In the genomic region with DNA sequence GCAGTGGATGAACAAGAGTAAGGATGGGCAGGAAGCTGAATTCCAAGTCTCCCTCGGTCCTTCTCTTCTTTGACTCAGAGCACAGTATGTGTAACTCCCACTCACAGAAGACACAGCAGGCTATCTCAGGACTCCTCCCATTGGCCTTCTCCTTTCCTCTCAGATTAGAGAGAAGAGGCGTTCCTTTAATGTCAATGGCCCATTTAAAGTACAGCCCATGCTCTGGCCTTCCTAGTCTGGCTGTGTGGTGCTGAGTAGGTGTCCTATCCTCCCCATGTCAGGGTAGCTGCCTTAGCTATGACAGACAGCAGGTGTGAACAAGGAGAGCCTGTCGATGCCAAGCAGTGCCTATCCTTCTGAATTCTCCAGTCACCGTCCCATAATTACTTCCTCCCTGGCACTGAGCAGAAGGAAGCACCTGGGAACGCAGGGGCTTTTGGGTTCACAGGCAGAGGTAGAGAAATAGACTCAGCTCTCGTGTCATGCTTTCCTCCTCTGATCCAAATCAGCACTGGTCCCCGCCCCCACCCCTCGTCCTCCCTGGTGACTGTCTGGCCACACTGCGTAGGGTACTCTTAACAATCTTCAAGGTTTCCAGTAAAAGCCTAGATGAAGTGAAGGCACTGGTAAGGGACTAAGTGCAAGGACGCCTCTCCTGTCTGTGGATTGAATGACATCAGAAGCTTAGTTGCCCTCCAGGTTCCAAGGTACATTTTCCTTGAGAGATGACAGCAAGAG, we compare ENCODE assay signal across 13 mouse cellular contexts.
DNase-seq lines count a peak whose midpoint lies in the region; ATAC-seq lines count a peak whose summit lies in the region.
"Had no signal": no experiment of that assay in that cellular context is flagged by ENCODE, and none has a peak within 500 bp of the region (broad histone marks: within the 10 kb centered on the region; RNA-seq: fewer than 3 reads in every experiment).

No protein-coding gene starts in this region.

- H3K4me1 ChIP-seq in heart, embryonic 10.5 days = peaks cover 57% of the 10 kb centered on the region
- H3K4me1 ChIP-seq in embryonic facial prominence, embryonic 10.5 days = peaks cover 54% of the 10 kb centered on the region
- H3K4me1 ChIP-seq in hindbrain, embryonic 11.5 days (replicated peaks; ENCODE audit: control insufficient read depth, insufficient read depth, low read length) = peaks cover 19% of the 10 kb centered on the region
- peaks cover 67% of the 10 kb centered on the region for H3K4me1 ChIP-seq in midbrain, embryonic 10.5 days
- H3K4me1 ChIP-seq: liver, embryonic 15.5 days had no signal

- H3K9me3 ChIP-seq in heart, embryonic 10.5 days = no peaks in the 10 kb centered on the region
- H3K9me3 ChIP-seq in embryonic facial prominence, embryonic 10.5 days = no peaks in the 10 kb centered on the region
- no peaks in the 10 kb centered on the region for H3K9me3 ChIP-seq in hindbrain, embryonic 11.5 days (ENCODE audit: control insufficient read depth, low read length)
- no peaks in the 10 kb centered on the region for H3K9me3 ChIP-seq in midbrain, embryonic 10.5 days (replicated peaks)
- H3K9me3 ChIP-seq: liver, embryonic 15.5 days; megakaryocyte, embryonic 14.5 days had no signal

- 37% methylated on average over 10 of the region's 10 CpGs for WGBS in heart, embryonic 10.5 days
- WGBS in embryonic facial prominence, embryonic 10.5 days = 57% methylated on average over 10 of the region's 10 CpGs
- WGBS in hindbrain, embryonic 11.5 days = 52% methylated on average over 10 of the region's 10 CpGs
- 55% methylated on average over 10 of the region's 10 CpGs for WGBS in midbrain, embryonic 10.5 days

- H3K27ac ChIP-seq in heart, embryonic 10.5 days = peak overlapping the region; percentile 75
- peak overlapping the region; percentile 75 for H3K27ac ChIP-seq in embryonic facial prominence, embryonic 10.5 days (replicated peaks)
- H3K27ac ChIP-seq in hindbrain, embryonic 11.5 days (ENCODE audit: low read depth, low read length) = peak overlapping the region; percentile 61
- peak overlapping the region; percentile 85 for H3K27ac ChIP-seq in midbrain, embryonic 10.5 days (replicated peaks)
- H3K27ac ChIP-seq: liver, embryonic 15.5 days had no signal

- DNase-seq in heart, embryonic 10.5 days (ENCODE audit: low spot score) = no peak
- no peak for DNase-seq in heart, adult 18-20 months
- DNase-seq in embryonic facial prominence, embryonic 10.5 days (ENCODE audit: low spot score) = peak; percentile 14
- DNase-seq in hindbrain, embryonic 11.5 days (ENCODE audit: low spot score) = no peak
- no peak for DNase-seq in midbrain, embryonic 10.5 days (ENCODE audit: low spot score)
- DNase-seq in embryo, embryonic 11 days = no peak
- no peak for DNase-seq in gastrocnemius, postnatal 4 days (ENCODE audit: low spot score in 2 of 2)
- no peak for DNase-seq in kidney, postnatal 36 days
- DNase-seq: kidney, postnatal 25 days; thymus, adult 2 months had no signal

- peak overlapping the region; percentile 21; the same call in 1 of the 2 replicates for H3K9ac ChIP-seq in hindbrain, embryonic 11.5 days (ENCODE audit: low read depth, low read length)
- H3K9ac ChIP-seq: liver, embryonic 15.5 days had no signal

- H3K4me3 ChIP-seq in heart, embryonic 10.5 days = no peak overlapping the region
- H3K4me3 ChIP-seq in embryonic facial prominence, embryonic 10.5 days = no peak overlapping the region
- H3K4me3 ChIP-seq in hindbrain, embryonic 11.5 days (ENCODE audit: low read depth, low read length) = no peak overlapping the region
- no peak overlapping the region for H3K4me3 ChIP-seq in midbrain, embryonic 10.5 days
- H3K4me3 ChIP-seq: liver, embryonic 15.5 days; megakaryocyte, embryonic 14.5 days had no signal

- H3K36me3 ChIP-seq in heart, embryonic 10.5 days = no peaks in the 10 kb centered on the region
- no peaks in the 10 kb centered on the region for H3K36me3 ChIP-seq in embryonic facial prominence, embryonic 10.5 days (replicated peaks)
- no peaks in the 10 kb centered on the region for H3K36me3 ChIP-seq in hindbrain, embryonic 11.5 days (ENCODE audit: control insufficient read depth, insufficient read depth, low read length)
- H3K36me3 ChIP-seq in midbrain, embryonic 10.5 days = no peaks in the 10 kb centered on the region
- H3K36me3 ChIP-seq: G1E; liver, embryonic 15.5 days had no signal

- H3K27me3 ChIP-seq in heart, embryonic 10.5 days (ENCODE audit: insufficient read depth, poor library complexity, severe bottlenecking) = no peaks in the 10 kb centered on the region
- 0 out of 2 replicates have a peak, but pooled peaks cover 11% of the 10 kb centered on the region for H3K27me3 ChIP-seq in embryonic facial prominence, embryonic 10.5 days (replicated peaks; ENCODE audit: low read depth, poor library complexity, severe bottlenecking)
- H3K27me3 ChIP-seq in hindbrain, embryonic 11.5 days (ENCODE audit: control insufficient read depth, insufficient read depth, low read length) = no peaks in the 10 kb centered on the region
- peaks cover 40% of the 10 kb centered on the region for H3K27me3 ChIP-seq in midbrain, embryonic 10.5 days (ENCODE audit: low read depth, poor library complexity, severe bottlenecking)

- ATAC-seq in hindbrain, embryonic 11.5 days (ENCODE audit: low FRiP score) = no peak

- no peak overlapping the region for H3K4me2 ChIP-seq in hindbrain, embryonic 11.5 days (replicated peaks; ENCODE audit: low read depth, low read length)
- H3K4me2 ChIP-seq: liver, embryonic 15.5 days had no signal
